Mouse (Mus musculus) neutrophil, adult 65 days (primary cell): Measurements from ENCODE around the gene Cfl2. TPM values are rescaled to one million over a fixed set of nuclear protein-coding genes. Genes with fewer than 3 reads are reported as not detected.

ENCODE experiments used
- total RNA-seq: library from RNA; stranded (reverse); gene quantifications from 2 replicates; pipeline ENCODE4 v1.2.4, GENCODE M21; 2023

Cfl2 gene
- total RNA-seq = 24.6 and 30.1 TPM in 2 replicates

DNA sequence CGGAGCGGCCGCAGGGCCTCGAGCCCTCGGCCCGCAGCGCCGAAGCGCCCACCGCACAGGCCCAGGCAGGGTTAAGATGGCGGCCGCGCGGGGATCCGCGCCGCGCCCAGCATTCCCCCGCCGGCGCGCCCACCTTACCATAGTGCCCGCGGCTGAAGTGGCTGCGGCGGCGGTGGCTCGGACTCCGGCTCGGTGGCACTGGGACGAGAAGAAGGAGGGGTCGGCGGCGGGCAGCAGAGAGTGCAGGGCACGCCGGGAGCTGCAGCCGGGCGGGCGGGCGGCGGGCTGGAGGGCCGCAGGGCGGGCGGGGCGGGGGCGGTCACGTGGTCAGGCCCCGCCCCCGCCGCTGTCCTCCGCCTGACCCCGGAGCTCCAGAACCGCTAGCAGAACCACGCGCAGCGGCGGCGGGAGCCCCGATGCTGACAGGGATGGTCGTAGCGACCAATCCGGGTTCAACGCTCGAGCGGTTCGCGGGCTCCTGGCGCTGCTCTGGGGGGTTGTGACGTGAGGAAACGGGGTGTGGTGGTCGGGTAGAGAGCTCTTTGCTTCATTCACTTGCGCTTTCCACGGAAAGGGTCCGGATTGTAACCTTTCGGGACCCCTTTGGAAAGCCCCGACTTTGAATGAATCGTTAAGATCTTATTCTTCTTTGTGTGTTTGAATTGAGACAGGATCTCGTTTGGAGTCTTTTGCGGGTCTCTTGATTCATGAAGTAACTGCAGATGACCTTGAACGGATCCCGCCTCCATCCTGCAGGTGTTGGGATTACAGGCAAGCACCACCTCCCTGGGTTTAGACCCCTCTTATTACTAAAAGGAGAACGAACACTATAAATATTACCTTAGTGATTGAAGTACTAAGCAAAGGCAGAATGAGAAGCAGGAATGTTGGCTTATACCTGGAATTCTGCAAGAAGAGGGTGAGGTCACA, at the start of gene Cfl2:
TSS of gene Cfl2 (minus strand) at position 272 of the 930 bp plus-strand sequence.

Other genes with a start within 250 kb of the Cfl2 start
- 23.9 and 28.2 TPM in 2 replicates for gene Sptssa, start 206.3 kb downstream of the Cfl2 start, total RNA-seq
- gene Eapp, start 167.0 kb downstream of the Cfl2 start, total RNA-seq = 25.1 and 34.1 TPM in 2 replicates
- 68.3 and 76.3 TPM in 2 replicates for gene Snx6, start 67.2 kb downstream of the Cfl2 start, total RNA-seq
- not detected in 2 replicates for gene Gm20403, start 123.7 kb upstream of the Cfl2 start, total RNA-seq
- 135 and 206 TPM in 2 replicates for gene Baz1a, start 151.5 kb upstream of the Cfl2 start, total RNA-seq
- gene 2700097O09Rik, start 217.2 kb upstream of the Cfl2 start, total RNA-seq = 1.5 and 2.9 TPM in 2 replicates
- gene Srp54a, start 217.4 kb upstream of the Cfl2 start, total RNA-seq = 41.7 and 57.1 TPM in 2 replicates